Mouse (Mus musculus) forebrain, embryonic 16.5 days (tissue): ENCODE measurements around the gene Hdac7. TPM values are rescaled to one million over a fixed set of nuclear protein-coding genes. Genes with fewer than 3 reads are reported as not detected.

Experiments
- ATAC-seq: fragments of 200-750 bp; cut with Nextera tagmentation; 2 replicates; pipeline ENCODE4 v1.8.0; 2017; ENCODE audit warnings: mild to moderate bottlenecking, moderate library complexity
- H3K27ac ChIP-seq: fragments of 300-500 bp; sonication (generic); 2 replicates; pipeline ENCODE4 v1.5.1; 2014; ENCODE audit warnings: low read length, control low read depth
- H3K27me3 ChIP-seq: fragments of 300-500 bp; sonication (generic); replicated peaks from 2 replicates; pipeline ENCODE4 v1.6.1; 2014; ENCODE audit warnings: low read length; ENCODE audit not compliant: control insufficient read depth, insufficient read depth
- H3K36me3 ChIP-seq: fragments of 300-500 bp; sonication (generic); 2 replicates; pipeline ENCODE4 v1.6.1; 2014; ENCODE audit not compliant: control insufficient read depth, insufficient read depth
- H3K4me1 ChIP-seq: fragments of 300-500 bp; sonication (generic); replicated peaks from 2 replicates; pipeline ENCODE4 v1.6.1; 2014; ENCODE audit warnings: low read length; ENCODE audit not compliant: control insufficient read depth, insufficient read depth
- H3K4me2 ChIP-seq: fragments of 300-500 bp; sonication (generic); 2 replicates; pipeline ENCODE4 v1.6.1; 2014; ENCODE audit warnings: mild to moderate bottlenecking, low read length, control low read depth
- H3K4me3 ChIP-seq: fragments of 300-500 bp; sonication (generic); replicated peaks from 2 replicates; pipeline ENCODE4 v1.5.1; 2014; ENCODE audit warnings: mild to moderate bottlenecking, low read length, control low read depth
- H3K9ac ChIP-seq: fragments of 300-500 bp; sonication (generic); replicated peaks from 2 replicates; pipeline ENCODE4 v1.6.1; 2014; ENCODE audit warnings: low read depth, low read length, control low read depth
- H3K9me3 ChIP-seq: fragments of 300-500 bp; sonication (generic); 2 replicates; pipeline ENCODE4 v1.6.1; 2016; ENCODE audit warnings: low read length; ENCODE audit not compliant: control insufficient read depth
- WGBS: fragments of 180-500 bp; shearing (Covaris S2); extraction: QIAGEN DNeasy Blood & Tissue Kit; methylation state at CpG from one replicate; pipeline ENCODE4 v1.1.7; 2014; 5-methylcytosine and 5-hydroxymethylcytosine counted together
- polyA plus RNA-seq: library from polyadenylated mRNA; unstranded; fragments of >200 nt; fragmentation: Nextera tagmentation; extraction: Ambion mirVana; gene quantifications from 2 replicates; pipeline ENCODE4 v1.2.1, GENCODE M21; 2015

Gene Hdac7
- polyA plus RNA-seq = 21.7 and 31.1 TPM in 2 replicates

GRCm38 (mm10) chr15:97844037-97845034 is at the start of gene Hdac7:
Gene Hdac7, minus strand, starts transcription at chr15:97844502.
- H3K27me3 ChIP-seq = no peaks in the 10 kb centered on the region
- no peaks in the 10 kb centered on the region for H3K9me3 ChIP-seq
- H3K9ac ChIP-seq = no peak within 1 kb of the TSS
- no peak within 1 kb of the TSS for H3K27ac ChIP-seq
- 78% methylated on average over 19 of the region's 19 CpGs for WGBS
- 0 out of 2 replicates have a peak, but pooled peaks cover 3% of the 10 kb centered on the region for H3K4me1 ChIP-seq
- H3K4me3 ChIP-seq = no peak within 1 kb of the TSS
- no peak for ATAC-seq
- H3K36me3 ChIP-seq = no peaks in the 10 kb centered on the region
- no peak within 1 kb of the TSS for H3K4me2 ChIP-seq

- no peak for ATAC-seq
- WGBS = 66% methylated on average over 8 of the region's 8 CpGs
- no peak overlapping the region for H3K4me3 ChIP-seq
- no peak overlapping the region for H3K27ac ChIP-seq
- H3K4me2 ChIP-seq = no peak overlapping the region
- H3K27me3 ChIP-seq = no peaks in the 10 kb centered on the region
- H3K4me1 ChIP-seq = no peaks in the 10 kb centered on the region
- H3K36me3 ChIP-seq = no peaks in the 10 kb centered on the region
- no peaks in the 10 kb centered on the region for H3K9me3 ChIP-seq
- no peak overlapping the region for H3K9ac ChIP-seq
Observed at GRCm38 (mm10) chr15:97892506-97892905, 48.2 kb upstream of the Hdac7 start.

GRCm38 (mm10) chr15:97890450-97890849 is 46.1 kb upstream of the Hdac7 start:
- Histone ChIP-seq H3K9me3 (no peaks in the 10 kb centered on the region), H3K4me1 (no peaks in the 10 kb centered on the region), H3K27ac (no peak overlapping the region), H3K27me3 (no peaks in the 10 kb centered on the region), H3K4me3 (no peak overlapping the region), H3K9ac (no peak overlapping the region), H3K36me3 (no peaks in the 10 kb centered on the region), H3K4me2 (no peak overlapping the region)
- no peak for ATAC-seq
- WGBS = 93% methylated on average over 10 of the region's 10 CpGs

- no peaks in the 10 kb centered on the region for H3K27me3 ChIP-seq
- no peak overlapping the region for H3K9ac ChIP-seq
- H3K27ac ChIP-seq = no peak overlapping the region
- H3K9me3 ChIP-seq = no peaks in the 10 kb centered on the region
- 47% methylated on average over 11 of the region's 11 CpGs for WGBS
- H3K4me3 ChIP-seq = no peak overlapping the region
- ATAC-seq = no peak
- no peak overlapping the region for H3K4me2 ChIP-seq
- no peaks in the 10 kb centered on the region for H3K36me3 ChIP-seq
- H3K4me1 ChIP-seq = no peaks in the 10 kb centered on the region
Observed at GRCm38 (mm10) chr15:97890017-97890416, 45.7 kb upstream of the Hdac7 start.

- no peak overlapping the region for H3K4me3 ChIP-seq
- WGBS = 87% methylated on average over 10 of the region's 10 CpGs
- ATAC-seq = no peak
- H3K27ac ChIP-seq = no peak overlapping the region
- H3K4me2 ChIP-seq = no peak overlapping the region
- no peaks in the 10 kb centered on the region for H3K4me1 ChIP-seq
- no peaks in the 10 kb centered on the region for H3K36me3 ChIP-seq
- no peak overlapping the region for H3K9ac ChIP-seq
- H3K9me3 ChIP-seq = no peaks in the 10 kb centered on the region
- H3K27me3 ChIP-seq = no peaks in the 10 kb centered on the region
Observed at GRCm38 (mm10) chr15:97887541-97888016, 43.3 kb upstream of the Hdac7 start.

- no peak overlapping the region for H3K4me3 ChIP-seq
- H3K36me3 ChIP-seq = no peaks in the 10 kb centered on the region
- H3K27ac ChIP-seq = no peak overlapping the region
- no peak overlapping the region for H3K9ac ChIP-seq
- no peaks in the 10 kb centered on the region for H3K4me1 ChIP-seq
- H3K27me3 ChIP-seq = no peaks in the 10 kb centered on the region
- WGBS = 90% methylated on average over 8 of the region's 8 CpGs
- H3K9me3 ChIP-seq = no peaks in the 10 kb centered on the region
- no peak overlapping the region for H3K4me2 ChIP-seq
- ATAC-seq = no peak
Observed at GRCm38 (mm10) chr15:97881423-97881822, 37.1 kb upstream of the Hdac7 start.

GRCm38 (mm10) chr15:97880441-97880840 is 36.1 kb upstream of the Hdac7 start:
- Histone ChIP-seq H3K9ac (no peak overlapping the region), H3K4me1 (no peaks in the 10 kb centered on the region), H3K9me3 (no peaks in the 10 kb centered on the region), H3K36me3 (no peaks in the 10 kb centered on the region), H3K27me3 (no peaks in the 10 kb centered on the region), H3K4me3 (no peak overlapping the region), H3K27ac (no peak overlapping the region), H3K4me2 (no peak overlapping the region)
- ATAC-seq = no peak
- 83% methylated on average over 9 of the region's 9 CpGs for WGBS

GRCm38 (mm10) chr15:97878696-97879328 is 34.5 kb upstream of the Hdac7 start:
- Histone ChIP-seq H3K27ac (no peak overlapping the region), H3K4me3 (no peak overlapping the region)
- no peak for ATAC-seq

GRCm38 (mm10) chr15:97875784-97876183 is 31.5 kb upstream of the Hdac7 start:
- Histone ChIP-seq H3K4me3 (no peak overlapping the region), H3K27ac (no peak overlapping the region), H3K27me3 (no peaks in the 10 kb centered on the region), H3K9me3 (no peaks in the 10 kb centered on the region), H3K9ac (no peak overlapping the region), H3K4me1 (no peaks in the 10 kb centered on the region), H3K36me3 (no peaks in the 10 kb centered on the region), H3K4me2 (no peak overlapping the region)
- 88% methylated on average over 8 of the region's 8 CpGs for WGBS
- no peak for ATAC-seq

More at GRCm38 (mm10) chr15:97878696-97879328, 34.5 kb upstream of the Hdac7 start:
- Histone ChIP-seq H3K9ac (no peak overlapping the region), H3K9me3 (no peaks in the 10 kb centered on the region), H3K27me3 (no peaks in the 10 kb centered on the region), H3K4me1 (no peaks in the 10 kb centered on the region), H3K36me3 (no peaks in the 10 kb centered on the region), H3K4me2 (no peak overlapping the region)
- 74% methylated on average over 7 of the region's 7 CpGs for WGBS
